Mouse (Mus musculus) CH12.LX (cell line): ENCODE data around the gene Ubtf.

Experiments used
- MAX ChIP-seq: IDR thresholded peaks from 2 replicates; pipeline ENCODE4 v1.6.1; 2011; ENCODE audit warnings: low read length, improper control_type of control experiment
- SIN3A ChIP-seq: IDR thresholded peaks from 2 replicates; pipeline ENCODE4 v1.6.1; 2012; ENCODE audit warnings: low read length, improper control_type of control experiment, inconsistent platforms

DNA sequence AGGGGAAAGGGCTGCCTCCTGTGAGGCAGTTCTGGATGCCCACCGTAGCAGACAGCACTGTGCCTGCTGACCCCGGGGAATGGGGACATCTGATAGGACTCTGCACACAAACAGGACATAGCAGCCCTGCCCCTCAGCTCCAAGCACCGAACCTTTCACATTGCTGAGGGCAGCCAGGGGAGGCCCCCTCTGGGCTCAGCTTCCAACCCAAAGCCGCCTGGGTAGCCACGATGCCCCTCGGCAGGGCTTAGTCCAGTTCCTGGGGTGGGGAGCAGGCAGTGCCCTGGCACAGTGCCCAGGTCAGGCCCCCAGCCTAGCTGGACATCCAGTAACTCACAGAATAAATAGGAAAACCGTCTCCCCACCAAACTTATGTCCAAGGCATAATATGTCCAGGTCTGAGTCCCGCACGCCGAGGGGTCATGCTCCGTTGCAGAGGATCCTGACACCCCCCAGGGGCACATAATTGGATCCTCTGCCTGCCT lies 28.4 kb downstream of the Ubtf start:
- TF ChIP-seq SIN3A: no peak
- TF ChIP-seq MAX: no peak
